Mouse (Mus musculus) cortical plate, adult 2 months (tissue): ENCODE results near the gene Sft2d1. TPM values are rescaled to one million over a fixed set of nuclear protein-coding genes. Genes with fewer than 3 reads are reported as not detected.

Source experiments
- H3K27ac ChIP-seq: fragments of 200-500 bp; 2 replicates; pipeline ENCODE4 v1.5.1; 2012; ENCODE audit warnings: low read length, control low read depth, inconsistent platforms; ENCODE audit not compliant: insufficient read depth
- H3K4me1 ChIP-seq: fragments of 200-500 bp; 2 replicates; pipeline ENCODE4 v1.6.1; 2011; ENCODE audit warnings: low read length; ENCODE audit not compliant: control insufficient read depth, insufficient read depth
- H3K4me3 ChIP-seq: fragments of 200-500 bp; 2 replicates; pipeline ENCODE4 v1.5.1; 2011; ENCODE audit warnings: mild to moderate bottlenecking, low read length, control low read depth; ENCODE audit not compliant: insufficient read depth
- CTCF ChIP-seq: fragments of 200-500 bp; IDR thresholded peaks from 2 replicates; pipeline ENCODE4 v1.5.1; 2011; ENCODE audit warnings: mild to moderate bottlenecking, control low read depth, low read length; ENCODE audit not compliant: insufficient read depth; ENCODE audit errors: extremely low read depth
- POLR2A ChIP-seq: fragments of 200-500 bp; IDR thresholded peaks from 2 replicates; pipeline ENCODE4 v1.6.1; 2011; ENCODE audit warnings: mild to moderate bottlenecking, low read length, control low read depth; ENCODE audit not compliant: insufficient read depth; ENCODE audit errors: extremely low read depth
- polyA plus RNA-seq: library from polyadenylated mRNA; depleted of rRNA; stranded (reverse); fragments of >200 nt; gene quantifications from 2 replicates; pipeline ENCODE4 v1.2.3, GENCODE M21; 2012

Gene Sft2d1
- polyA plus RNA-seq, 1 experiment: 124 TPM

- TF ChIP-seq POLR2A (no peak), CTCF (no peak)
- Histone ChIP-seq H3K4me3 (peak overlapping the region; percentile 99), H3K27ac (peak overlapping the region; percentile 97)
Measured at GRCm38 (mm10) chr17:8284254-8284661, 26.6 kb upstream of the Sft2d1 start.

GRCm38 (mm10) chr17:8285056-8285455, 25.8 kb upstream of the Sft2d1 start:
- peaks cover 2% of the 10 kb centered on the region; the same call in 1 of the 2 replicates for H3K4me1 ChIP-seq
- no peak overlapping the region for H3K27ac ChIP-seq
- peak overlapping the region; percentile 99 for H3K4me3 ChIP-seq
- TF ChIP-seq POLR2A (no peak), CTCF (no peak)

More at GRCm38 (mm10) chr17:8284254-8284661, 26.6 kb upstream of the Sft2d1 start:
- H3K4me1 ChIP-seq: peaks cover 2% of the 10 kb centered on the region; the same call in 1 of the 2 replicates

- H3K27ac ChIP-seq: no peak overlapping the region
- peaks cover 2% of the 10 kb centered on the region; the same call in 1 of the 2 replicates for H3K4me1 ChIP-seq
- no peak for TF ChIP-seq CTCF
- no peak overlapping the region for H3K4me3 ChIP-seq
Measured at GRCm38 (mm10) chr17:8286987-8287386, 23.9 kb upstream of the Sft2d1 start.

GRCm38 (mm10) chr17:8289993-8290679, 20.8 kb upstream of the Sft2d1 start:
- Histone ChIP-seq H3K27ac (no peak overlapping the region), H3K4me1 (peaks cover 2% of the 10 kb centered on the region; the same call in 1 of the 2 replicates), H3K4me3 (no peak overlapping the region)
- TF ChIP-seq POLR2A (no peak), CTCF (no peak)

DNA sequence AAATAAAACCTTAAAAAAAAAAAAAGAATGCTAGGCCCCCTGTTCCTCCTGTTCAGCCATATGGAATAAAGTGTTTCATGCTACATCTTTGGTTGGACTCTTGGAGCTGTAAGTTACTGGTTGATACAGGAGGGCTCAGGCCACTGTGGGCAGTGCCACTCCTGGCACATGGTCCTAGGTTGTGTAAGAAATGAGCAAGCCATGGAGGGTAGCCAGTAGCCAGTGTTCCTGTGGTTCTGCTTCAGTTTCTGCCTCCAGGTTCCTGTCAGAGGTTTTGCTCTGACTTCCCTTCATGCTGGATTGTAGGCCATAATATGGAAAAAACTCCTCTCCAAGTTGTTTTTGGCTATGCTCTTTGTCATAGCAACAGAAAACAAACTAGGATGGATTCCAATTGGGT, 20.2 kb upstream of the Sft2d1 start:
- Histone ChIP-seq H3K27ac (no peak overlapping the region), H3K4me1 (peaks cover 2% of the 10 kb centered on the region; the same call in 1 of the 2 replicates), H3K4me3 (no peak overlapping the region)
- TF ChIP-seq CTCF (no peak), POLR2A (no peak)

DNA sequence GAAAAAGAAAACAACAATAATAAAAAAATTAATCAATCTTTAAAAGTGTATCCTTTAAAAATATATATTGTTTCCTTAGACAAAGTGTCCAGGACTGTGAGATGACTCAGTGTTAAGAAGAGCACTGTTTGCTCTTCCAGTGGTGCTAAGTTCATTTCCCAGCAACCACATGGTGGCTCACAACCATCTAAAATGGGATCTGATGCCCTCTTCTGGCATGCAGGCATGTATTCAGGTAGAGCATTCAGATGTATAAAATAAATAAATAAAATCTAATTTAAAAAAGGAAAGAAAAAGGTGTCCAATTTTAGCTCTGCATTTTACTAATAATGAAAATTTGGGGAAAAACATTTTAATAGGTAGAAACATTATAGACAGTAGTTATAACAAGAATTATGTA, 15.1 kb upstream of the Sft2d1 start:
- no peak overlapping the region for H3K4me3 ChIP-seq
- H3K4me1 ChIP-seq: no peaks in the 10 kb centered on the region
- no peak overlapping the region for H3K27ac ChIP-seq
- no peak for TF ChIP-seq POLR2A
- peak; percentile 19; the same call in 1 of the 2 replicates for TF ChIP-seq CTCF

DNA sequence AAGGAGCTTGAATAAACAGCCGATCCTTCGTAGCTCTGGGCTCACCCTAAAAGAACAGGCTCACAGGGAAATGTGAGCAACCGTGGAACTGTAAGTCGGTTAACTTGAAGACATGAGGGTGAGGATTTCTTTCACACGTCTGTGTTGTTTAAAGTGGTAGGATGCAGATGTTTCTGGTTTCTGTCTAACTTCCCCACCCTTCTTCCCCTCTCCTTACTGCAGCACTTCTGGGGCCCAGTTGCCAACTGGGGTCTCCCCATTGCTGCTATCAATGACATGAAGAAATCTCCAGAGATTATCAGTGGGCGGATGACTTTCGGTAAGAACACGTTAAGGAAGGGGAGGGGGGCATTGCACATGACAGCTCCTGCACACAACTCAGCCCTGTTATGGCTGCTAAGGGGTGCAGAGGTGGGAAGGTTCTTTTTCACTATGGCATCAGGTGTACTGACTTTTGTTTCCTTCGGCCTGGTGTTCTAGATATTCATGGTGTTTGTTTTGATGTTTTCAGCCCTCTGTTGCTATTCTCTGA, 14.5 kb upstream of the Sft2d1 start:
- TF ChIP-seq POLR2A: no peak
- no peak for TF ChIP-seq CTCF
- no peak overlapping the region for H3K4me3 ChIP-seq
- no peak overlapping the region for H3K27ac ChIP-seq
- H3K4me1 ChIP-seq: no peaks in the 10 kb centered on the region

DNA sequence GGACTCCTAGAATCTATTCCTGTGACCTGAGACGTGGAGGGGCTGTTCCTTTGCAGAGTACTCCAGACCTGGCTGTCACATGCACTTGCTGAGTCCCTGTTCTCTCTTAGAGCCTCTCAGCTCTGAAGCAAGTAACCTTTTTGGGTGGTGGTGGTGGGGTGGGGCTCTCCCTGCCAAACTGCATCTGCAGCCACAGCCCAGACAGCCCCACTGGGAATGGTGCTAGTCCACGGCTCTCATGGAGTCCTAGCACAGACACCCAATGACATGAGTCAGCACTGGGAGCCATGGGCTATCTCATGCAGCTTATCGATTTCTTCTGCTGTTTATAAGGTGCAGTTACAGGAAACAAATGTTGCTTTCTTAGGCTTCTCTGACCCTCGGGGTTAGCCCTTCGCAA, 13.2 kb upstream of the Sft2d1 start:
- H3K4me3 ChIP-seq: no peak overlapping the region
- no peaks in the 10 kb centered on the region for H3K4me1 ChIP-seq
- no peak overlapping the region for H3K27ac ChIP-seq
- no peak for TF ChIP-seq POLR2A
- TF ChIP-seq CTCF: no peak

- Histone ChIP-seq H3K4me3 (no peak overlapping the region), H3K27ac (no peak overlapping the region), H3K4me1 (no peaks in the 10 kb centered on the region)
- TF ChIP-seq CTCF (no peak), POLR2A (no peak)
Measured at GRCm38 (mm10) chr17:8298281-8298680, 12.6 kb upstream of the Sft2d1 start.

DNA sequence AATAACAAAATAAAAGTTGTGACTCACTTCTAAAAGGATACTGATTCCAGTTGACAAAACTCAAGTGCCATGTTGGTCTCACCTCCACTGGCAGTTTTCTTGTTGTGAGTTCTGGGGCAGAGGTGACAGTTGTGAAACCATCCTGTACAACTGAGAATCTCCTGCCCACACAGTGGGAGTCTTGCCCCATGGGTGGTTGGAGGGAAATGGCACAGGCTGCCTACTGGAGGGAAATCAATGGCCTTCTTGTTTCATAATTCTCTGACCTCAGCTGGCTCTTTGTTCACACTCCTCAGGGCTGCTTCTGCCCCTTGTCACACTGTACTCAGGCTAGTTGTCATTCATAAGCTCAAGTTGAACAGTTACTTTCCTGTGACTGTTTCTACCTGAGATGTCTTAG, 11.4 kb upstream of the Sft2d1 start:
- TF ChIP-seq CTCF (no peak), POLR2A (no peak)
- Histone ChIP-seq H3K4me1 (no peaks in the 10 kb centered on the region), H3K4me3 (no peak overlapping the region), H3K27ac (peak overlapping the region; percentile 74; the same call in 1 of the 2 replicates)
